Mouse (Mus musculus) ovary, adult 18-20 months (tissue): ENCODE data around the gene Trim58.

Experiments
- DNase-seq: peaks from one replicate; pipeline ENCODE4 v3.0.0; 2022; ENCODE audit warnings: low spot score, mixed read lengths

Gene Trim58

DNA sequence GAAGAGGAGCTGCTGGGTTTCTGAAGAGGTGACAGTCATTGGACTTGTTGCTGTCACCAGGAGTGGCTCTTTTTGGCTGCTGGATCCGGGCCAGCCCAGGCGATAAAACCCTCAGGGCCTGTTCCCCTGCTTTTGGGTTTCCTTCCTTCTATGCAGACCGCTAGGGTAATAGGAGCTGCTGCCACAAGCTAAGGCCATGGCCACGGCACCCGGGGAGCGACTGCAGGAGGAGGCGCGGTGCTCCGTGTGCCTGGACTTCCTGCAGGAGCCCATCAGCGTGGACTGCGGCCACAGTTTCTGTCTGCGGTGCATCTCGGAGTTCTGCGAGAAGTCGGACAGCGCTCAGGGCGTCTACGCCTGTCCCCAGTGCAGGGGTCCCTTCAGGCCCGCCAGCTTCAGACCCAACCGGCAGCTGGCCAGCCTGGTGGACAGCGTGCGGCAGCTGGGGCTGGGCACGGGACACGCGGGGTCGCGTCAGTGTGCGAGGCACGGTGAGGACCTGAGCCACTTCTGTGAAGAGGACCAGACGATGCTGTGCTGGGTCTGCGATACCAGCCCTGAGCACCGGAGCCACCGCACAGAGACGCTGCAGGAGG is at the start of gene Trim58:
Trim58 (plus strand) TSS at position 194 of the 596 bp plus-strand sequence.
- DNase-seq = no peak

DNA sequence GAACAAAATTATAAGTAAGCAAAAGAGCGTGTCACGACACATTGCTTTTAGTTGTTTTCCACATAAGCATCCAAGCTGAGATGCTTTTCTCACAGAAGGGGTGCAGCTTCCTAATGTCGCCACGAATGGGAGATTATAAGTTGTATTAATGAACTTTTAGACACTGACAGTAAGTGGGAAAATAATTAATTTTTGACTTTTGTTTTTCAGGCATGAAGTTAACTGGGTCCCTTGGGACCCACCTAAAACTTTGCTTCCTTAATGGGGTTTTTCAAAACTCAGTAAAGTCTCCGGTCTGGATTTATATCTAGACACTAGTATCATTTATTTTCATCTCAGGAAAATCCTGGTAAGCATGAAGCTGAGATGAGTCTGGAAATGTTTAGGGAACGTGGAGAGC is 45.5 kb upstream of the Trim58 start, which contains the start of gene Olfr324:
Olfr324 (plus strand) TSS at position 301 of the 400 bp plus-strand sequence.
- no peak for DNase-seq

DNA sequence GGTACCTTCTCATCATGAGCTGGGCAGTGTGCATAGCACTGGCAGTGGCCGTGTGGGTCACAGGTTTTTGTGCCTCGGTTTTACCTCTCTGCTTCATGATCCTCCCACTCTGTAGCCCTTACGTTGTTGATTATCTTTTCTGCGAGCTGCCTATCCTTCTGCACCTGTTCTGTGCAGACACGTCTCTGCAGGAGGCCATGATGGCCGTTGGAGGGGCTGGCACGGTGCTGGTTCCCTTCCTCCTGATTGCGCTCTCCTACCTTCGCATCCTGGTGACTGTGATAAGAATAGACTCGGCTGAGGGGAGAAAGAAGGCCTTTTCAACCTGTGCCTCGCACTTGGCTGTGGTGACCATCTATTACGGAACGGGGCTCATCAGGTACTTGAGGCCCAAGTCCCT is 42.4 kb upstream of the Trim58 start:
- DNase-seq = no peak

DNA sequence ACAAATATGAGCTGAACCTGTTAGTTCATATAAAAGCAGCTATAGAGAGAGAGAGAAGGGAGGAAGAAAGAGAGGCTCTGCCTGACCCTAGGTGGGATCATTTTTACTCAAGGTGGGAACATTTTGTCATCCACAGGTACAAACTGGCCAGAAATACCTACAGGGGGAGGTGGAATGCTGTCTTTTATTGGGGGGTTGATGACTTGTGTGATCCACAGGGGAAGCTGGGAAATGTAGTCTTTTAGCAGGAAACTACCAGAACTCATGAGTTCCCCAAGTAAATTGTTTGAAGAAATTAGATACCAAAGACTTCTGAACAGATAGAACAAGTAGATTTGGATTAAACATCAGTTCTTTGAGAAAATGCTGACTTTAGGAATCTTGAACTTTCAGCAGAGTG is 38.2 kb upstream of the Trim58 start:
- no peak for DNase-seq

DNA sequence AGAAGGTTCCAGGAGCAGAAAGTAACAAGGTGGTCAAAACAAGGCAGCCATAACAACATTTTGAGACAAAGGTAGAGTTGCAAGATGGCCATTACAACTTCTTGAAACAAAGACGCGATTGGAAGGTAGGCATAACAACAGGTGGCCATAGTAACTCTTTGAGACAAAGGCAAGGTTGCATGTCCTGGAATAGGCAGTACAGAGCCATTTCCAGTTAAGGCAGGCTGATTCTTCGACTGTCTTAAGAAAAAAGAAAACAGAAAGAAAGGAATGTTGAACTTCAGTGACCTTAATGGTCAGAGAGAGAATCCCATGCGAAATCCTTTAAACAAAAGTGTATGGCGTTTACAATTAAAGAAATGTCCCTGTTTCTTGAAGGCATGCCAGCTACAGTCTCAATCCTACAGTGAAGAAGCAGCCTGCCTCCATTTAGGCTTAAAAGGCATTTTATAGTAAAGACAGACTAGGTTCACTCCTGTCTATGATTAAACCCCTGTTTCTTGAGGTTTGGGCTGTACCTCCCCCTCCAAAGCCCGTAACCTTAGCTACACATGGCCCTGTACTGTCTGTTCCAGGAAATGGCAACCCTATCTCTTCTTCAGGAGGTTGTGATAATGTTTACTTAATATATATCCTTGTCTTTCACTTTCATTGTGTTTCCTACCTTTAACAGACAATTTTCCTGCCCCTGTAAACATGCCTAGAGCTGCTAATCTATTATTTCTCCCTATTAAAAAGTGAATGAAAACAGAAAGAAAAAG is 37.3 kb upstream of the Trim58 start:
- no peak for DNase-seq

DNA sequence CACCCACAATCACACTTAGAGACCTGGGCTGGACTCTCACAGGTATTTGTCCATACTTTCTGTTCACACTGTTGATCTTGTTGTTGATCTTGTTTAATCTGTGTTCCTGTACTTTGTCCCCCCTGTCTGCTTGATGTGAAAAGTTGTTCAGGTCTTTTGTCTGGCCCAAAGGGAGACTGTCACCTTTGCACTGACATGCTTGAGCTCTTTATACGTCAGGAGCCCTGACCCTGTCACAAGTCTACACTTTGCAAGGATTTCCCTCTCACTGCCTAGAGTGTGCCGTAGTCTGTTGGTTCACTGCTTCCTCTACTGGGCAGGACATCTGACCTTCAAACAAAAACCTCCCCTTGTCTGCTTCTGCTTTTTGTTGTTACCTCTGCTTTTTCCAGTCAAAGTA is 35.6 kb upstream of the Trim58 start:
- no peak for DNase-seq

DNA sequence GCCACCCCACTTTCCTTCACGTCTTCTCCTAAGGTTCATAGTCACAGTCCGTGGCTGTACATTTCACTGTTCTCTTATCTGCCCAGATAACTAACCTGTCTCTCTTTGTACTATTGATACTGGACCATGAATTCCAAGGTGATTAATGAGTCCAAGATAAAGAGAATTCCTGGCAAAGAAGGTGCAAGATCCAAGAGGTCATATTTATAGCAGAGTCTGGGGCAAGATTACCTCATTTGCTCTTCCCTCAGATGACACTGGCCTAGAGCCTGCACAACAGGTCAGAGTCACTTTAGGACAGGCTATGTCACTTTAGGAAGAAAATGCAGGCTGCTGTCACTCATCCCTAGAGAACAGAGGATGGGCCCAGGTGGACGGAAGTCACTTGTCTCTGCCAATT is 35.0 kb upstream of the Trim58 start:
- DNase-seq = no peak

DNA sequence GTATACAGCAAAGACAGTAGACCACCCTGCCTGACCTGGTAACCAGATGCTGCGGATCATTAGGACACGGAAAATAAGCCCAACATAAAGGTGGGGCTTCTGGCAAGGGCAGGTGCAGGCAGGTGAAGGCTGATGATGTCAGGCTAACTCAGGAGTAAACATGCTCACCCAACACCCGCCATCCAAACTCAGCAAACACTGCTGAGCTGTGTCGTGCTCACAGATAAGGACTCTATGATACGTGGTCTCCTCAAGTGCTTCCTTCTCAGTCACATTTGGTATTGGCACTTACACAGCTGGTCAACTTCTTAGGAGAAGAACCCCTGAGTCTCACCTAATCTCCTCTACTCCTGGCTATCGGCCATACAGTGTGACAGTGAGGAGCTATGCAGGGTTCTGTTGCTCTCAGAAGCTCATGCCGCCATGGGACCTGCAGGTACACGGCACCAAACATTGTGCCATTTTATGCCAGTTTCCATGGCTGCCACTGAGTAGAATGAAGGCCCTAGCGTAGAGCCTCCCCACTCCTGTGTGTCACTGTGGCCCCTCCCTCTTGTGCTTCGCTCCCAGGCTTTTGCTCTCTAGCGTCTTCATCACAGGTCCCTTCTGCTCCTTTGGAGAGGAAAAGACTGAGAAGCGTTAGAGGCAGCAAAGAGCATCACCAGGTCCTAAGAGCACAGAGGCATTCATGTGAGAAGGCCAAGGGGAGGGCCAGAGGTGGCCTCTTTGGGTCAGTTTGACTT is 33.9 kb upstream of the Trim58 start:
- DNase-seq = no peak

DNA sequence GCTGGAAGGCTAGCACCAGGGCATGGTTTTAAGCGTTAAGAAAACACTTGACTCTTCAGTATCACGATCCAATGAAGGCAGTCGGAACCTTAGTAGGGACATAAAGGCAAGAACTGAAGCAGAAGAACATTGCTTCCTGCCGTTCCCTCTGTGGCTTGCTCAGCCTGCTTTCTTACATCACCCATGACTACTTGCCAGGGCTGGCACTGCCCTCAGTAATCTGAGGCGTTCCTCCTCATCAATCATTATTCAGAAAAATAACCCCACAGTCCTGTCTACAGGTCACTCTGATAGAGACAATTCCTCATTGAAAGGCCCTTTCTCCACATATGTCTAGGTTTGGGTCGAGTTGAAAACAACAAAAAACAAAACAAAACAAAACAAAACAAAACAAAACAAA is 33.2 kb upstream of the Trim58 start:
- DNase-seq = no peak

DNA sequence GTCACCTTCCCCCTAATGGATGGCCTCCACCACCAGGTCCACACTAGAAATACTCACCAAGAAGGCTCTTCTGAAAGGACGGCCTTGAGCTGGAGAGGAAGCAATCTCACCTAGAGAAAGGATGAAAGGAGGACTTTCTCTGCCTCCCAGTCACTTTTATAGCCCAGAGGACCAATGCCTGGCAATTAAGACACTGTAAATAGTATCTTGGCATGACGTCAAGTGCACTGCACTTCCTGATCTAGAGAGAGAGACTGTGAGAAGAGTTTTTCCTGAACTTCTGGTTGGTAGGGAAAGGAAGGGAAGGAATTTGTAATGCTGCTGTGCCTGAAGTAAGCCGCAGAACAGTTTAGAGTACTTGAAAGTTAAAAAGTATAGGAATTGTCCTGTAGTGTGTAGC is 26.9 kb upstream of the Trim58 start:
- DNase-seq = no peak

DNA sequence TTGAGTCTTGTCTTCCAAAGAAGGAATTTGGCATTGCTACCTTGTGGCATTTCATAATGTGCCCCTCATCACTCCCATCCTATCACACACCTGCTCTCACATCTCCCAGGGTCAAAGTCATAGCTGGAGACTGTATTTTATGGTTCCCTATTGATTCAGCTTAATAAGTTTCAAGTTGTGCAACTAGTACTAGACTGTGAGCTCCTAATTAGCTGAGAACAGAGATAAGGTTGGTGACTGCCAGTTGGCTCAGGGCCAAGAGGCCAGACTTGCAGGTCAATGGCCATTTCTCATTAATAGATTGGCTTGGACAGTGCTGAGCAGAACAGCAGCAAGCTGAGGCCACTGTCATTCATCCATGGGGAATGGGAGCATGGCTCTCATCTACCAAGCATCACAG is 25.7 kb upstream of the Trim58 start:
- no peak for DNase-seq

DNA sequence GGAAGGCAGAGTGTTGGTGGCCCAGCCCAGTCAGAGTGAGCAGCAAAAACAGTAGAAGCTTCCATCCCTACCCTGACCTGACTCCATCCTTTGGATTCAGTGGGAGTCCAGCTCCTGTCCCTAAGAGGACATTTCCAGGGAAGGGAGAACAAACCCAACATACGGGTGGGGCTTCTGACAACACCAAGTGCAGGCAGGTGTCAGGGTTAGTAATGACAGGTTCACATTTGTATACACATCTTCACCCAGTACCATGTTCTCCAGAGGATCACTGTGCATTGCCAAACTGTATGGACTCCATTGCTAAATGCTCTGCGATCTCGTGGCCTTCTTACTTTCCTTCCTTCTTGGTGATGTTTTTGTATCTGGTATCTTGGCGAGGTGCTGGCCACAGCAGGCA is 24.3 kb upstream of the Trim58 start, which contains the start of gene 2210407C18Rik:
2210407C18Rik (minus strand) TSS at position 101 of the 400 bp plus-strand sequence.
- no peak for DNase-seq

DNA sequence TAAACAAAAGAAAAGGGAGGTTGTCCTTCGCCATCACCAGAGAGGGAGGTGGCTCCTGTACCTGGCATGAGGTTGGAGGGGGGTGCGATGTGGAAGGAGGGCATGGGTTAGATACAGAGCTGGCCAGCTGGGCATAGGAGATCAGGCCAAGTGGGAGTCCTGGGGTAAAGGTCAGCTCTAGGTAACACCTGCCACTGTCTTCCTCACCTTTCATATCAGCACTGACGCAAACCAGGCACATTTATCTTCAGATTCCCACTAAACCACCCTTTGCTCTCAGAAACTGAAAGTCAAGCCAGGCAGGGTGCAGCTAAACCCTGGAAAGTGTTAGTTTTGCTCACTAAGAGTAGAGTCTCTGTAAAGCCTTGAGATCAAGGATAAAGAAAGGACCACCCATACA is 21.9 kb upstream of the Trim58 start:
- DNase-seq = no peak

DNA sequence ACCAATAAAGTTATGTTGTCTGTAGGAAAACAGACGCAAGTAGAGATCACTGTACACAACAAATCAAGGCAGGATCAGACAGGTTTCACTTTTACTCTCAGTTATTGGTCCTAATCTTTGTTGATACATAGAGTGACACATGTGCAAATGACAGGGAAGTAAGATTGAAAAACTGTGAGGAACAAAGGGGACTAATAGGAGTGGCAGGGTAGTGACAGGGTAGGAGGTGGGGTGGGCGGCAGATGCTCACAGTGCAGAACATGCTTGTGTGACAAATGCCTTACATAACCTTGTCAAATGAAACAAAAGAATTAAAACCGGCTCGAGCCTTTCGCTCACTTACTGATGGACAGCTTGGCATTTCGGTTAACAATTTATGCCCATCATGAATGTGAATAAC is 21.5 kb upstream of the Trim58 start:
- DNase-seq = no peak

DNA sequence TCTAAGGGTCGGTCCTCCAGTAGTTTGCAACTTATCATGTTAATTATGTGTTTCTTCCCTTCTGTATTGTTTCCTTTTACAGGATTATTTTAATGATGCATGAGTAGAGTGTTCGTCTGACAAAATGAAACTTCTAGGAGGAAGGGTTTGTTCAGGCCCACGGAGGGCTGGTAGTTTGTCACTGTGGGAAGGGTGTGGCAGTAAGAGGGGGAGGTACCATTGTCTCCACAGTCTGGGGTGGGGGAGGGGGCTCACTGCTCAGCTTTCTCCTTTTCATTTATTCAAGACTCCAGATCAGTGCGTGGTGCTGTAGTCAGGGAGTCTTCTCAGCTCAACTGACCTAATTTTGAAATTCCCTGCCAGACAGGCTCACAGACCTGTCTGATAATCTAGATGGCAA is 14.1 kb upstream of the Trim58 start:
- no peak for DNase-seq

DNA sequence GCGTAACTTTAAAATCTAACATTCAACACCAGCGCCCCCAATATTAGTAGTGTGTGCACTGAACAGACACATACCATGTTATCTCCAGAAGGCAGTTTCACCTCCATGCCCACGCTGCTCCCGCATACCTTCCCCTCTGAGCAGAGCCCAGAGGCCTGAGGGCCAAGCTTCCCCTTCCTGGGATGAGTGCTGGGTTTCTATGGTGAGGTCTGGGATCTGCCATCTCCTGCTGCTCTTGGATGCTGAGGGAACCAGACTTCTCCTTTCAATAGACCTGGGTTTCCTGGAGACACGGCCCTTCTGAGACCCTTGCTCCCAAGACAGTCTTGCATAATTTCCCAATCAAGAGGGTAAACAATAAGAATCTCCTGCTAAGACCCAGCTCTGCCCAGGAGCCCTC is 9.9 kb upstream of the Trim58 start, which contains the start of gene Olfr323:
Olfr323 (minus strand) TSS at position 101 of the 400 bp plus-strand sequence.
- DNase-seq = no peak

DNA sequence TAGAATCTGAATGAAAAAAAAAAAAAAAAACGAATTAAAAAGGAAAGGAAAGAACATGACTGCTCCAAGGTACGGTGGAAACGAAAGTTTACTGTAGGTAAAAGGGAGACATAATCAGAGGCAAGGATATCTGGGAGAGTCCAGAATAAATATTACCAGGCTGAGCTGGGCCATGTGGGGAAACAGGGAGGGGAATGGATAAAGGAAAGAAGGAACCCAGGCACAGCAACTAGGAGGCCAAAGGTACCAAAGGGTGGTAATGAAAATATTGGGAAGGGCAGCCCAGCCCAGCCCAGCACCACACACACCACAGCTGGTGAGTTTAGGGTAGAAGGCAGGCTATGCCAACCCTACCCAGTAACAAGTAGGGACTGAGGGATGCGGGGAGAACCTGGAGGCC is 5.4 kb upstream of the Trim58 start:
- DNase-seq = no peak

DNA sequence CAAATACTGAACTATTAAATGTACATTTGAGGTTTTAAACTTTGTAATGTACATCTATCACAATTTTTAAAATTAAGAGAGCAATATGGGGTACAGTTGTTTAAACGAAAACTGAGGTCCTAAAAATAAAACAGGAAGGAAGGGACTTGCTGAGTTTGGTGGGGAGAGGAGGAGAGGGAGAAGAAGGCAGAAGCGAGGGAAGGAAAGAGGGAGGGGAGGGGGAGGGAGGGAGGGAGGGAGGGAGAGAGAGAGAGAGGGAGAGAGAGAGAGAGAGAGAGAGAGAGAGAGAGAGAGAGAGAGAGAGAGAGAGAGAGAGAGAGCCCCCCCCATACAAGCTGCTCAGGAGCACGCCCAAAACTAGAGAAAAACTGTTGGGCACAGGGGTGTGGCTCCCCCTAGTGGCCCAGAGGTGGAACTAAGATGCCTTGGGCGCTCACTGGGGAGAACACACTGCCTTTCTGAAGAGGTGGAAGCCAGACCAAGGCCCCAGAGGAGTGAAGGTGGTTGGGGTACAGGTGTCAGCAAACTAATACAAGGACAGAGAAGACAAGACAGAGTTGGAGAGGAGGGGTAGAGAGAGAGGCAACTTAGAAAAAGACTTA is 3.8 kb upstream of the Trim58 start:
- DNase-seq = no peak

DNA sequence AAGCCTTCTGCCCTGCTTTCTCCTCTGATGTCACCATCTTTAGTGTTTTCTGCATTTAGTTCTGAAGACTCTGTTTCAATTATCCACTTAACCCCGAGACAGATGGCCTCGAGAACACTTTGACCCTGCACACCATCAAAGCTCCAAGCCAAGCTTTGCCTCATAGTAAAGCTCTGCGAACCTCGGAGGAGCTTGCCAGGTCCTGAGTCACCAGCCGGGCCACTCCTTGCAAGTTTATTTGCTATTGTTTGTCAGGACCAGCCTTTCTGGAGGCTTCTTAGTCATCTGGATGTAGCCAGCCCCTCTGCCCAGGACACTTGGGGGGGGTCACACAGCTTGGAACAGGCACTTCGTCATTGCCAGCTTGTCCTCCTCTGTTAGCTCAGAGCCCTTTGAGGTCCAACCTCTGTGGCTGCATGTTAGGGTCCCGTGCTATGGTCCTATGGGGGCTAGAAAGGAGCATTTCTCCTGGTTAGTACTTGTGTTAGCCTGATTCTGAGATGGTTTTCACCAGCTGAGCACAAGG is 2.0 kb upstream of the Trim58 start:
- DNase-seq = peak; percentile 11

DNA sequence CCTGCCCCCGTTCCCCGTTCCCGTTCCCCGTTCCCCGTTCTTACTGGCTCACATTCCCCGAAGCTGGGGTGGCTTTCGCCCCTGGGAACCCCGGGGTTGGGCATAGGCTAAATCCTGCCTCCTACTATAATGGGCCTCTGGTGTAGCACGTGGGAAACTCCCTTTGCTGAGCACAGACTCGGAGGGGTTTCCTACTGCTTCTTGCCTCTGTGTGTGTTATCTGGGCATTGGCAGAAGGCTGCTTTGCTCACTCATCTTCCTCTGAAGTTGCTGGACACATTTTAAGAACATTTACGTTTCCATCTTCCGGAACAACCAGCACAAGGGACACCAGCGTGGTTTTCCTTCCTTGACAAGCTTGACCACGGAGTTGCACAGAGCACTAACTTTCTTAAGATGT is 792 bp downstream of the Trim58 start:
- no peak for DNase-seq

DNA sequence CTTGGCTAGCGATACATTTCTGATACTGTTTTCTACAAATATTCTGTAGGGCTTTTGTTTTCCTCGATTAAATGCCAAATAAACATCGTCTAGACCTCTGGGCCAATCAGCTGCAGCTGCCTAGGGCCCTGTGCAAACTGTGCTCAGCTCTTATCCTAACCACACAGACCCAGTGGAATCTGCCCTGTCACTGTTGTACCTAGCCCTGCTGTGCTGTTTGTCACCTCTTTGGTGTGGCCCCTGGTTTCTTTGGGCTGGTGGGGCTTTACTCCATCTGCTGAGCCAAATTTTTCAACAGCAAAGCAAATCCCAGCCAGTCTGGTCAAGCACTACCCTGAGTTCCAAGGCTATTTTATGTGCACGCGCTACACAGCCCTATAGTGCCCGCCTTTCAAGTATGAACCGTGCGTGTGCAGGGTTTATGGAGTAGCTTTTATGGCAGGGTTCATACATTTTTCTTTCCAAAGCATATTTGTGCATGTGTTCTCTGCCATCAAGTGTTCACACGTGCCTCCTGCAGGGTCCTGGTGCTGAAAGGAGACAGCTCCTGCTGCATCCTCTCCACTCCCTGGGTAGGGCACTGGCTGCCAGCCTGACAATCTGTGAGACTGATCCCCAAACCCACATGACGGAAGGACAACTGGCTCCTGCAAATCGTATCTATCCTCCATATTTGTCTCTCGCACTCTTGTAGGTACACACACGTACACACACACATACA is 1.5 kb downstream of the Trim58 start:
- DNase-seq = no peak

DNA sequence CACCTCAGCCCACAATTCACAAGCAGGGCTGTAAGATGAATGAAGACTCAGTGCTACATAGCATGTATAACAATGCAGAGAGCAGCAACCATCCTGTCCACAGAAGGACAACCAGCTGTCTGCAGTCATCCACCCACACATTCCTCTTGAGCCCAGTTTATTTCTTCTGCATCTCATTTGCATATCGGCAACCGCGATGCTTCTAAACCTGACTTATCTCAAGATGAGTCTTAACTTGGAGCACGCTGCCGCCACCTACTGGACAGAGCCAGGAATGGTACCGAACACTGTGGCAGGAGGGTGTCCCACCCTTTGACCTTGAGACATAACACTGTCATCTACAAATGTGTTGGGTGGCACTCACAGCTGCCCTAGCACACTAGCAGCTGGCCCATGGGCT is 3.1 kb downstream of the Trim58 start:
- DNase-seq = no peak
